Mouse (Mus musculus) cortical plate, adult 2 months (tissue): ENCODE measurements around the gene Exog. TPM values are rescaled to one million over a fixed set of nuclear protein-coding genes. Genes with fewer than 3 reads are reported as not detected.

ENCODE experiments used
- H3K27ac ChIP-seq: fragments of 200-500 bp; 2 replicates; pipeline ENCODE4 v1.5.1; 2012; ENCODE audit warnings: low read length, control low read depth, inconsistent platforms; ENCODE audit not compliant: insufficient read depth
- H3K4me1 ChIP-seq: fragments of 200-500 bp; 2 replicates; pipeline ENCODE4 v1.6.1; 2011; ENCODE audit warnings: low read length; ENCODE audit not compliant: control insufficient read depth, insufficient read depth
- H3K4me3 ChIP-seq: fragments of 200-500 bp; 2 replicates; pipeline ENCODE4 v1.5.1; 2011; ENCODE audit warnings: mild to moderate bottlenecking, low read length, control low read depth; ENCODE audit not compliant: insufficient read depth
- CTCF ChIP-seq: fragments of 200-500 bp; IDR thresholded peaks from 2 replicates; pipeline ENCODE4 v1.5.1; 2011; ENCODE audit warnings: mild to moderate bottlenecking, control low read depth, low read length; ENCODE audit not compliant: insufficient read depth; ENCODE audit errors: extremely low read depth
- POLR2A ChIP-seq: fragments of 200-500 bp; IDR thresholded peaks from 2 replicates; pipeline ENCODE4 v1.6.1; 2011; ENCODE audit warnings: mild to moderate bottlenecking, low read length, control low read depth; ENCODE audit not compliant: insufficient read depth; ENCODE audit errors: extremely low read depth
- polyA plus RNA-seq: library from polyadenylated mRNA; depleted of rRNA; stranded (reverse); fragments of >200 nt; gene quantifications from 2 replicates; pipeline ENCODE4 v1.2.3, GENCODE M21; 2012; rRNA removed

The Exog gene
- polyA plus RNA-seq, 1 experiment = 17.9 TPM

DNA sequence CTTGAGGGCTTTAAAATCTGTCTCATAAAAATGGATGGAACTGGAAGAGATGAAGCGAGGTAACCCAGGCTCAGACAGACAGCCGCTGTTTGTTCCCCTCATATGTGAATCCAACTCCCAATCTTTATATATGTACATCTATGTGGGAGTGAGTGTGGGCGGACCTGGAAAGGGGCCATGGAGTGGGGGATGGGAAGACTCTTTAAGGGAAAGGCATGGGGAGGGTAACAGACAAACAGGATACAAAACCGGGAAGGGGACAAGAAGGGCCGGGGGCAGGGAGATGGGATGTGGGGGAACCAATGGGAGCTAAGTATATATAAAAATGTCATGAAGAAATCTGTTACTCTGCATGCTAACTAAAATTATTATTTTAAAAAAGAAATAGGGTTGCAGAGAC lies 52.2 kb downstream of the Exog start:
- Histone ChIP-seq H3K4me1 (peaks cover 2% of the 10 kb centered on the region; the same call in 1 of the 2 replicates), H3K4me3 (no peak overlapping the region), H3K27ac (no peak overlapping the region)
- TF ChIP-seq POLR2A = no peak
- no peak for TF ChIP-seq CTCF

- no peak overlapping the region for H3K27ac ChIP-seq
- no peak overlapping the region for H3K4me3 ChIP-seq
- TF ChIP-seq CTCF (no peak), POLR2A (no peak)
Measured at GRCm38 (mm10) chr9:119497546-119498246, 53.0 kb downstream of the Exog start.

GRCm38 (mm10) chr9:119498247-119498607 lies 53.5 kb downstream of the Exog start:
- Histone ChIP-seq H3K4me1 (peaks cover 2% of the 10 kb centered on the region; the same call in 1 of the 2 replicates), H3K4me3 (no peak overlapping the region), H3K27ac (no peak overlapping the region)
- TF ChIP-seq POLR2A (no peak), CTCF (no peak)

More at GRCm38 (mm10) chr9:119497546-119498246, 53.0 kb downstream of the Exog start:
- peaks cover 2% of the 10 kb centered on the region; the same call in 1 of the 2 replicates for H3K4me1 ChIP-seq

DNA sequence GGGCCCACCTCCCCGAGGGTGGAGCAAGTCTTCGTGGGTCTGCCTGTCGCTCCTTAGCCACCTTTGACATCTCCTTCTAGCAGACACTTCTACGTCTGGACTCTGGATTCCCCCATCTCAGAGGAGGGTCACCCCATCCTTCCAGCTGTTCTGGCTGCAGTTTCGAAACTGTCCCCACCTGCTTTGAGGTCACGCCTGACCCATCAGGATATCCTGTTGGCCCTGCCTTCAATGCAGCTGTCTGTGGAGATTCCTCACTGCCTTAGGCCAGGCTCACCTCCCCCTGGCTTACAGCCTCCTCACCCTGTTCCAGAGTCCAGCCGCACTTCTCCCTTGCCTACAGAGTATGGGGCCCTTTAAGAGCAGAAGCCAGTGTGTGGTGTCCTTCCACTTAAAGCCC lies 54.1 kb downstream of the Exog start:
- TF ChIP-seq POLR2A = no peak
- no peak for TF ChIP-seq CTCF
- no peak overlapping the region for H3K4me3 ChIP-seq
- no peak overlapping the region for H3K27ac ChIP-seq
- H3K4me1 ChIP-seq = peaks cover 2% of the 10 kb centered on the region; the same call in 1 of the 2 replicates

- TF ChIP-seq CTCF (no peak), POLR2A (no peak)
- no peak overlapping the region for H3K27ac ChIP-seq
- no peaks in the 10 kb centered on the region for H3K4me1 ChIP-seq
- no peak overlapping the region for H3K4me3 ChIP-seq
Measured at GRCm38 (mm10) chr9:119503613-119504012, 58.9 kb downstream of the Exog start.

DNA sequence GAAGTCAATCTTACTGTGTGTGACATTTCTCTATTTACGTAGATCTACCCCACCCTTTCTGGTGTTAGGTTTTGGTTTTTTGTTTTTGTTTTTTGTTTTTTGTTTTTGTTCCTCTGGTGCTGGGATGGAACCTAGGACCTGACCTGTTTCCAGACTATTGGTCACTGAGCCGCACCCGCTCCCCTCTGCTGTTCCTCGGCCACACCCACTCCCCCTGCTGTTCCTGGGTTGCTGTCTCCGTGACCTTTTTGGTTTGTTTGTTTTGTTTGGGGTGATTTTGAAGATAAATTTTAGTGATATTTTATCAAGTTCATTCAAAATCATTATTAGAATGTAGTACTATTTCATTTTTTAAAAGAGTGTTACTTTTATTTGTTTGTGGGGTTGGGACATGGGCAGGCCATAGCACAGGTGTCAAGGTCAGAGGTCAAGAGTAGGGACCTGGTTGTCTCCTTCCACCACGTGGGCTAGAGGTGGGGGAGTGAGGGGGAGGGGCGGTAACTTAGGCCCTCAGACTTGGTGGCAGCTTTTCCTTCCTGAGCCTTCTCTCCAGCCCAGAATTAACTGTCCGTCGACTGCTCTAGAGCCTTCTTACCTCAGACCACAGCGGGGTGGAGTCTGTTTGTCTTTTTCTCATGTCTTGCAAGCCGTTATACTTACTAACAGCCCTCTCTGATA lies 60.4 kb downstream of the Exog start:
- no peak for TF ChIP-seq POLR2A
- TF ChIP-seq CTCF = no peak
- no peaks in the 10 kb centered on the region for H3K4me1 ChIP-seq
- H3K4me3 ChIP-seq = no peak overlapping the region
- no peak overlapping the region for H3K27ac ChIP-seq

GRCm38 (mm10) chr9:119510902-119511301 lies 66.2 kb downstream of the Exog start:
- Histone ChIP-seq H3K27ac (no peak overlapping the region), H3K4me1 (no peaks in the 10 kb centered on the region), H3K4me3 (no peak overlapping the region)
- TF ChIP-seq CTCF (no peak), POLR2A (no peak)

GRCm38 (mm10) chr9:119512993-119513392 lies 68.2 kb downstream of the Exog start:
- no peak for TF ChIP-seq CTCF
- no peak for TF ChIP-seq POLR2A

GRCm38 (mm10) chr9:119513816-119514215 lies 69.1 kb downstream of the Exog start:
- no peak overlapping the region for H3K27ac ChIP-seq
- H3K4me3 ChIP-seq = no peak overlapping the region
- H3K4me1 ChIP-seq = no peaks in the 10 kb centered on the region
- TF ChIP-seq CTCF = no peak
- TF ChIP-seq POLR2A = no peak

More at GRCm38 (mm10) chr9:119512993-119513392, 68.2 kb downstream of the Exog start:
- Histone ChIP-seq H3K27ac (no peak overlapping the region), H3K4me3 (no peak overlapping the region), H3K4me1 (no peaks in the 10 kb centered on the region)

DNA sequence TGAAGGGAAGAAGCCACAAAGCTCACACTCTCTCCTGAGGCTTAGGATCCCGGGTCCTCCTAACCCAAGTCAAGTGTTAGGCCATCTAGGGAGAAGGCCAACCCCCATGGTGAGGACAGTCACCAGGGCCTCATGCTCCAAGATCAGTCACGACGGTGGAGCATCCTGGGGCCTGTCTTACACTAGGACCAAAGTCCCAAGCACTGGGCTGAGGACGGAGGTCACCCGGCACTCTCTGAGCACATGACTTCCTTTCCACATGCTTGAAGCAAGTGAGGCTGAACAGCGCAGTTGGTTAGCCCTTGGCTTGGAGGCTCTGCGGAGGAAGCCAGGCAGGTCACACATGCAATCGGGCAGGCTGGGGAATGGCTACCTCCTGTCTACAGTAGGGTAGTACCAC lies 70.2 kb downstream of the Exog start:
- no peaks in the 10 kb centered on the region for H3K4me1 ChIP-seq
- H3K27ac ChIP-seq = no peak overlapping the region
- H3K4me3 ChIP-seq = no peak overlapping the region
- TF ChIP-seq CTCF = no peak
- no peak for TF ChIP-seq POLR2A

Other genes with a start within 250 kb of the Exog start
- not detected in 2 replicates for gene Slc22a13, start 235.8 kb upstream of the Exog start, polyA plus RNA-seq
- 44.2 and 46.9 TPM in 2 replicates for gene Oxsr1, start 122.5 kb upstream of the Exog start, polyA plus RNA-seq
- gene Acaa1a, start 105.3 kb upstream of the Exog start, polyA plus RNA-seq = 141 and 149 TPM in 2 replicates
- gene Myd88, start 103.5 kb upstream of the Exog start, polyA plus RNA-seq = 5.4 TPM in 2 replicates
- 7.8 and 8.2 TPM in 2 replicates for gene Xylb, start 87.6 kb upstream of the Exog start, polyA plus RNA-seq
- 0.29 TPM in 1 of 2 replicates, not detected in the other for gene Slc22a14, start 79.4 kb upstream of the Exog start, polyA plus RNA-seq
- gene Acvr2b, start 42.8 kb upstream of the Exog start, polyA plus RNA-seq = 4.8 and 5.8 TPM in 2 replicates
- gene Scn5a, start 134.1 kb downstream of the Exog start, polyA plus RNA-seq = 0.34 and 0.38 TPM in 2 replicates